Mouse (Mus musculus): ENCODE measurements at regions not wholly inside any gene's neighbourhood (a gene's known extent, or its start where the extent isn't known, plus 50 kb on each side); places are given as distances from the start of the nearest gene placed in this dataset.

- TF ChIP-seq CTCF (IDR thresholded peaks at IDR 0.05; ENCODE audit: borderline replicate concordance, insufficient read depth, low read depth, low read length) (no peak), POLR2A (IDR thresholded peaks at IDR 0.05; ENCODE audit: borderline replicate concordance, insufficient read depth, low read length) (no peak)
These were observed 1189.5 kb downstream of the Kcnt2 start for GRCm38 (mm10) chr1:141435452-141435851.

All from cerebellum, adult 2 months (tissue).